In the genomic region with DNA sequence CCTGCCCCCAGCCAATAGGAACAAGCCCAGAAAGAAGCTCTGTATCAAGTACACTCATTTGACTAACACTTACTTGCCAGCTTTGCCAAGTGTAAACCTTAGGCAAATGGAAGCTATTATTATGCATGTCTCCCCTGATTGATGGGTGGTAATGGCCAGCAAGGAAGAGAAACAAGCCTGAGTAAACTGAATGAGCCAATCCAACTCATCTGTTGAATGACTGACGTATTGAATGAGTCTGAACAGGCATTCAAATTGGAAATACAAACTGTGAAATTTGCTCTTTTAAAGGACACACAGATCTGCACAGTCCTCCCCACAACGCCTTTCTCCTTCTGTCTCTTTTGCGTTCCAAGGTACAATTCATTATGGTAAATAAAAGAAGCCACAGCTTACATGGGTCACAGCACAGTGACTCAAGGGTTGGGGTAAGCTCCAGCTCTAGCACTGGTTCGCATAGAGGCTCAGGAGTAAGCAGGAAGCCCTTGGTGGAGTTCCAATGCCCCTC, we compare ENCODE assay signal across 17 mouse cellular contexts.
DNase-seq lines count a peak whose midpoint lies in the region; ATAC-seq and TF ChIP-seq lines count a peak whose summit lies in the region.
"Had no signal": no experiment of that assay in that cellular context is flagged by ENCODE, and none has a peak within 500 bp of the region (broad histone marks: within the 10 kb centered on the region; RNA-seq: fewer than 3 reads in every experiment).

No protein-coding gene starts in this region.

- DNase-seq in layer of hippocampus, adult 9-11 months, result peak; percentile 23
- no peak for DNase-seq in layer of hippocampus, adult 8-10 months (ENCODE audit: low spot score in 2 of 2)
- peak; percentile 64 for DNase-seq in forebrain, postnatal 0 days
- DNase-seq in kidney, postnatal 14 days, result no peak
- no peak for DNase-seq in left cerebral cortex, postnatal 14 days (ENCODE audit: low spot score in 2 of 2)
- DNase-seq in B cell, adult 2 months, result no peak
- DNase-seq: cerebellum, adult 9-11 months; kidney, adult 11 months; kidney, postnatal 4 days; lung, postnatal 14 days; retina, postnatal 1 day; spleen, adult 18-20 months had no signal

- WGBS in forebrain, postnatal 0 days, result 20% methylated on average over 4 of the region's 4 CpGs
- WGBS in midbrain, embryonic 13.5 days, result 28% methylated on average over 4 of the region's 4 CpGs

- H3K4me1 ChIP-seq in forebrain, postnatal 0 days (ENCODE audit: insufficient read depth), result no peaks in the 10 kb centered on the region
- H3K4me1 ChIP-seq in midbrain, embryonic 13.5 days (replicated peaks), result peaks cover 41% of the 10 kb centered on the region
- H3K4me1 ChIP-seq: embryonic facial prominence, embryonic 13.5 days had no signal

- no peak overlapping the region for H3K9ac ChIP-seq in forebrain, postnatal 0 days
- no peak overlapping the region for H3K9ac ChIP-seq in midbrain, embryonic 13.5 days (replicated peaks)
- H3K9ac ChIP-seq: embryonic facial prominence, embryonic 13.5 days had no signal

- no peak overlapping the region for H3K4me2 ChIP-seq in forebrain, postnatal 0 days (ENCODE audit: low read depth)
- no peak overlapping the region for H3K4me2 ChIP-seq in midbrain, embryonic 13.5 days (replicated peaks)
- H3K4me2 ChIP-seq: embryonic facial prominence, embryonic 13.5 days had no signal

- H3K27me3 ChIP-seq in forebrain, postnatal 0 days (ENCODE audit: insufficient read depth, low read length), result no peaks in the 10 kb centered on the region
- peaks cover 2% of the 10 kb centered on the region; the same call in 1 of the 2 replicates for H3K27me3 ChIP-seq in midbrain, embryonic 13.5 days
- H3K27me3 ChIP-seq: embryonic facial prominence, embryonic 13.5 days had no signal

- ATAC-seq in forebrain, postnatal 0 days, result peak; percentile 73
- peak; percentile 77 for ATAC-seq in midbrain, embryonic 13.5 days
- ATAC-seq in megakaryocyte-erythroid progenitor cell, adult 5-6 weeks (replicated peaks; ENCODE audit: low FRiP score, low TSS enrichment, poor library complexity, severe bottlenecking), result no peak

- TF ChIP-seq CTCF in forebrain, postnatal 0 days (IDR thresholded peaks at IDR 0.05; ENCODE audit: low read depth), result no peak

- no peaks in the 10 kb centered on the region for H3K9me3 ChIP-seq in forebrain, postnatal 0 days (ENCODE audit: low read length)
- H3K9me3 ChIP-seq in midbrain, embryonic 13.5 days, result no peaks in the 10 kb centered on the region
- H3K9me3 ChIP-seq: embryonic facial prominence, embryonic 13.5 days had no signal

- H3K36me3 ChIP-seq in forebrain, postnatal 0 days (ENCODE audit: insufficient read depth), result no peaks in the 10 kb centered on the region
- no peaks in the 10 kb centered on the region for H3K36me3 ChIP-seq in midbrain, embryonic 13.5 days
- H3K36me3 ChIP-seq: embryonic facial prominence, embryonic 13.5 days; G1E had no signal

- H3K4me3 ChIP-seq in forebrain, postnatal 0 days (ENCODE audit: low read depth, low read length), result no peak overlapping the region
- H3K4me3 ChIP-seq in midbrain, embryonic 13.5 days (replicated peaks), result no peak overlapping the region
- H3K4me3 ChIP-seq: embryonic facial prominence, embryonic 13.5 days; myocyte had no signal

- intact Hi-C loops in left cerebral cortex, postnatal 14 days (cut with DNase I), result no loop called here

- H3K27ac ChIP-seq in forebrain, postnatal 0 days (ENCODE audit: low read depth, low read length), result no peak overlapping the region
- no peak overlapping the region for H3K27ac ChIP-seq in midbrain, embryonic 13.5 days
- H3K27ac ChIP-seq: embryonic facial prominence, embryonic 13.5 days had no signal

Comparison
In these comparisons a context has a peak if more than half of its experiments do, and no peak if none do; other contexts are left out.
1. DNase-seq: peak in layer of hippocampus, adult 9-11 months (single experiment) and forebrain, postnatal 0 days (single experiment); none in layer of hippocampus, adult 8-10 months (0 of 2), kidney, postnatal 14 days (single experiment), left cerebral cortex, postnatal 14 days (0 of 2) and B cell, adult 2 months (0 of 2).